Mouse (Mus musculus): ENCODE measurements at regions not wholly inside any gene's neighbourhood (a gene's known extent, or its start where the extent isn't known, plus 50 kb on each side); places are given as distances from the start of the nearest gene placed in this dataset.

- TF ChIP-seq CTCF (IDR thresholded peaks at IDR 0.05; ENCODE audit: low read depth) (no peak), EP300 (IDR thresholded peaks at IDR 0.05; ENCODE audit: low read depth) (no peak)
Measured at GRCm38 (mm10) chr10:38894706-38895105, 70.6 kb upstream of the Lama4 start.

Data from heart, postnatal 0 days (tissue).